In genomic region chr4:45478178-45478577, GRCm38 (mm10) we compare ENCODE assay signal across 8 mouse cellular contexts. TPM values are rescaled to one million over a fixed set of nuclear protein-coding genes. Genes with fewer than 3 reads are reported as not detected.
DNase-seq lines count a peak whose midpoint lies in the region; ATAC-seq lines count a peak whose summit lies in the region.

No protein-coding gene starts in this region.

- H3K9ac ChIP-seq in lung, embryonic 16.5 days (ENCODE audit: low read length), result no peak overlapping the region; the same call in 1 of the 2 replicates
- no peak overlapping the region for H3K9ac ChIP-seq in embryonic facial prominence, embryonic 12.5 days
- H3K9ac ChIP-seq in hindbrain, embryonic 14.5 days, result no peak overlapping the region; the same call in 1 of the 2 replicates
- no peak overlapping the region for H3K9ac ChIP-seq in neural tube, embryonic 13.5 days

- no peaks in the 10 kb centered on the region for H3K9me3 ChIP-seq in lung, embryonic 16.5 days (ENCODE audit: control insufficient read depth, low read length)
- H3K9me3 ChIP-seq in embryonic facial prominence, embryonic 12.5 days, result no peaks in the 10 kb centered on the region
- no peaks in the 10 kb centered on the region for H3K9me3 ChIP-seq in hindbrain, embryonic 14.5 days (ENCODE audit: control insufficient read depth, low read length)
- H3K9me3 ChIP-seq in neural tube, embryonic 13.5 days, result no peaks in the 10 kb centered on the region

- H3K4me3 ChIP-seq in lung, embryonic 16.5 days (ENCODE audit: low read length), result no peak overlapping the region
- H3K4me3 ChIP-seq in embryonic facial prominence, embryonic 12.5 days, result no peak overlapping the region
- no peak overlapping the region for H3K4me3 ChIP-seq in hindbrain, embryonic 14.5 days (replicated peaks; ENCODE audit: low read length)
- H3K4me3 ChIP-seq in neural tube, embryonic 13.5 days, result no peak overlapping the region

- H3K27ac ChIP-seq in lung, embryonic 16.5 days (ENCODE audit: low read length), result peak overlapping the region; percentile 64
- peak overlapping the region; percentile 51; the same call in 1 of the 2 replicates for H3K27ac ChIP-seq in embryonic facial prominence, embryonic 12.5 days
- no peak overlapping the region for H3K27ac ChIP-seq in hindbrain, embryonic 14.5 days
- H3K27ac ChIP-seq in neural tube, embryonic 13.5 days (replicated peaks), result peak overlapping the region; percentile 57

- WGBS in lung, embryonic 16.5 days, result 54% methylated on average over 7 of the region's 7 CpGs
- WGBS in embryonic facial prominence, embryonic 12.5 days, result 20% methylated on average over 7 of the region's 7 CpGs
- WGBS in hindbrain, embryonic 14.5 days, result 29% methylated on average over 7 of the region's 7 CpGs
- 8% methylated on average over 7 of the region's 7 CpGs for WGBS in neural tube, embryonic 13.5 days

- no peaks in the 10 kb centered on the region for H3K36me3 ChIP-seq in lung, embryonic 16.5 days (ENCODE audit: control insufficient read depth, insufficient read depth, low read length)
- H3K36me3 ChIP-seq in embryonic facial prominence, embryonic 12.5 days, result no peaks in the 10 kb centered on the region
- H3K36me3 ChIP-seq in hindbrain, embryonic 14.5 days (replicated peaks; ENCODE audit: control insufficient read depth, insufficient read depth), result no peaks in the 10 kb centered on the region
- H3K36me3 ChIP-seq in neural tube, embryonic 13.5 days, result no peaks in the 10 kb centered on the region

- no peak overlapping the region for H3K4me2 ChIP-seq in lung, embryonic 16.5 days (ENCODE audit: low read depth, low read length)
- no peak overlapping the region for H3K4me2 ChIP-seq in embryonic facial prominence, embryonic 12.5 days (replicated peaks)
- no peak overlapping the region for H3K4me2 ChIP-seq in hindbrain, embryonic 14.5 days (replicated peaks)
- H3K4me2 ChIP-seq in neural tube, embryonic 13.5 days, result no peak overlapping the region

- peaks cover 59% of the 10 kb centered on the region for H3K4me1 ChIP-seq in lung, embryonic 16.5 days (replicated peaks; ENCODE audit: control insufficient read depth, insufficient read depth, low read length)
- H3K4me1 ChIP-seq in embryonic facial prominence, embryonic 12.5 days, result peaks cover 55% of the 10 kb centered on the region
- peaks cover 35% of the 10 kb centered on the region for H3K4me1 ChIP-seq in hindbrain, embryonic 14.5 days (replicated peaks; ENCODE audit: control insufficient read depth, insufficient read depth, low read length)
- peaks cover 68% of the 10 kb centered on the region for H3K4me1 ChIP-seq in neural tube, embryonic 13.5 days (replicated peaks)

- DNase-seq in lung, postnatal 4 days, result no peak
- DNase-seq in hindbrain, embryonic 14.5 days (ENCODE audit: low spot score), result peak; percentile 63
- DNase-seq in spleen, postnatal 36 days (ENCODE audit: low spot score in 2 of 2), result no peak
- DNase-seq in gastrocnemius, postnatal 4 days (ENCODE audit: low spot score in 2 of 2), result no peak

- H3K27me3 ChIP-seq in lung, embryonic 16.5 days (ENCODE audit: control insufficient read depth, insufficient read depth, low read depth, low read length), result no peaks in the 10 kb centered on the region
- no peaks in the 10 kb centered on the region for H3K27me3 ChIP-seq in embryonic facial prominence, embryonic 12.5 days
- H3K27me3 ChIP-seq in hindbrain, embryonic 14.5 days (ENCODE audit: control insufficient read depth, insufficient read depth, low read length), result no peaks in the 10 kb centered on the region
- no peaks in the 10 kb centered on the region for H3K27me3 ChIP-seq in neural tube, embryonic 13.5 days

- no peak for ATAC-seq in lung, embryonic 16.5 days (ENCODE audit: low read depth)
- ATAC-seq in embryonic facial prominence, embryonic 12.5 days (ENCODE audit: insufficient number of reproducible peaks, insufficient read depth, low FRiP score, low TSS enrichment), result no peak
- peak; percentile 56; the same call in 1 of the 2 replicates for ATAC-seq in hindbrain, embryonic 14.5 days (ENCODE audit: low FRiP score)
- peak; percentile 69 for ATAC-seq in neural tube, embryonic 13.5 days (ENCODE audit: low read depth)
- no peak for ATAC-seq in monocyte, adult 5-6 weeks (replicated peaks; ENCODE audit: insufficient number of reproducible peaks, low FRiP score, low TSS enrichment, poor library complexity, severe bottlenecking)

RNA-seq across cellular contexts. Expression of gene Shb, which starts 54.1 kb away (rescaled TPM):
- polyA plus RNA-seq in lung, embryonic 16.5 days (2015; fragmentation: Nextera tagmentation; extraction: Ambion mirVana), result 12.4 and 16.1 TPM in 2 replicates
- polyA plus RNA-seq in embryonic facial prominence, embryonic 12.5 days (2016; fragmentation: Nextera tagmentation; extraction: Ambion mirVana), result 8.3 and 9.6 TPM in 2 replicates
- 8.7 and 9.9 TPM in 2 replicates for polyA plus RNA-seq in hindbrain, embryonic 14.5 days (2014; fragmentation: Nextera tagmentation; extraction: Ambion mirVana)
- 4.0 and 4.2 TPM in 2 replicates for polyA plus RNA-seq in neural tube, embryonic 13.5 days (2015; fragmentation: Nextera tagmentation; extraction: Ambion mirVana)
- 10 to 100 TPM; 16.8 to 23.5 TPM for total RNA-seq in gastrocnemius, postnatal 4 days (2021)
- 1.0 to 3.3 TPM (median 1.1 TPM) in 3 replicates for total RNA-seq in monocyte, adult 5-6 weeks (2017)

Comparison
In these comparisons a context has a peak if more than half of its experiments do, and no peak if none do; other contexts are left out.
1. ATAC-seq: peak in hindbrain, embryonic 14.5 days (single experiment) and neural tube, embryonic 13.5 days (single experiment); none in lung, embryonic 16.5 days (single experiment), embryonic facial prominence, embryonic 12.5 days (single experiment) and monocyte, adult 5-6 weeks (single experiment).